Mouse (Mus musculus): ENCODE data around the gene Foxk1.

Foxk1 gene

DNA sequence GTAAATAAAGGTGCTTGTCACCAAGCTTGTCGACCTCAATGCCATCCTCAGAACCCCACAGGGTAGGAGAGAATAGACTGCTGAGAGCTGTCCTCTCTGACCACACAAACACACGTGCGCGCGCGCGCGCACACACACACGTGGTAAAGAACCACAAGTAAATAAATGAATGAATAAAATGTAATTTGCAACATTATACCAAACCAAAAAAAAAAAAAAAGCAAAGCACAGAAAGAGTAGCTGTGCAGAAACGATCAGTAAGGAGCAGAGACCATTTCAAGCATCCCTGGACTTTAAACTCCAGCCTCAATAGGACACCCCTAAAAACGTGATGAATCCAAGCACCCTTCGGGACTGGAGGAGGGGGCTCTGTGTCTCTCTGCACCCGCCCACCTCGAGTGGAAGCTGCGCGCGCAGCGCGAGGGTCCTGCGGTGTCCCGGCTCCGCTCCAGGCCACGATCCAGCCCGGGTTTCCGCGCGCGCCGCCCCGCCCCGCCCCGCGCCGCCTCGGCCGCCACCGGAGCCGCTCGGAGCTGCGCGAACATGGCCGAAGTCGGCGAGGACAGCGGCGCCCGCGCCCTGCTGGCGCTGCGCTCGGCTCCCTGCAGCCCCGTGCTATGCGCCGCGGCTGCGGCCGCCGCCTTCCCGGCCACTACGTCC is at the start of gene Foxk1:
TSS of gene Foxk1 (plus strand) at position 517 of the 660 bp plus-strand sequence.
- DNase-seq (ENCODE audit: low spot score in 2 of 2): peak; percentile 98

DNA sequence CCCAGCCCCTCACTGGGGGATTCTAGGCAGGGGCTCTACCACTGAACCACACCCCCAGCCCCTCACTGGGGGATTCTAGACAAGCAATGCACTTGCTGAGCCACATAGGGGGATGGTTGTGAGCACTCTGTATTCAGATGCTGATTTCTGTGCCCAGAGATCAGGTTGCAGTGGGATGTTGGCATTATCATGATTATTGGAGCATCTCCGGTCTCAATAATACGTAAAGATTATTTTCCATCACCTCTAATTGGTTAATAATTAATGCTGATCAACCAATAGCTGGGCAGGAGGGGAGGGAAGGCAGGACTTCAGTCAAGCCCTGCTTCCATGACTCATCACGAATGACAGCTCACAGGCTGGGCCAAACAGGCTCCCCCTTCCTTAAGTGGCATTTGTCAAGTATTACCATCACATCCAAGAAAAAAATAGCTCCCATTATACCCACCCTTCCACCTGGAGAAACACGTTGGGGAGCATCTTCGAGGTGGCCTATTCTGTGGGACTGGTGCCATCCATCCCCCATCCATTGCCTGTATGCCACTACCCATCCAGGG is 48.9 kb upstream of the Foxk1 start:
- DNase-seq (ENCODE audit: low spot score in 2 of 2): no peak

DNA sequence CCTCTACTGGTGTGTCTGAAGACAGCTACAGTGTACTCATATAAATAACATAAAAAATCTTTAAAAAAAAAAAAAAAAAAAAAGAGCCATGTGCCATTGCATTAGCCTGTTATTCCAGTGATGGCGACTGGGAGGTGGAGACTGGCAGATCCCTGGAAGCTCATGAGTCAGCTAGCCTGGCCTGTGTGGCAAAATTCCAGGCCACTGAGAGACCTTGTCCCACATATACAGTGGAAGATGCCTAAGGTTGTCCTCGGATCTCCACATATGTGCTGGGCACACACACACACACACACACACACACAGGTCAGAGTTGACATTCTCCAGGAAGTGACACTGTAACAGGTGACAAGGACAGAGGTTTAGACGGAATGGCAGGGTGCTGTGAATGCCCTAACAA is 46.2 kb upstream of the Foxk1 start:
- DNase-seq (ENCODE audit: low spot score in 2 of 2): no peak

DNA sequence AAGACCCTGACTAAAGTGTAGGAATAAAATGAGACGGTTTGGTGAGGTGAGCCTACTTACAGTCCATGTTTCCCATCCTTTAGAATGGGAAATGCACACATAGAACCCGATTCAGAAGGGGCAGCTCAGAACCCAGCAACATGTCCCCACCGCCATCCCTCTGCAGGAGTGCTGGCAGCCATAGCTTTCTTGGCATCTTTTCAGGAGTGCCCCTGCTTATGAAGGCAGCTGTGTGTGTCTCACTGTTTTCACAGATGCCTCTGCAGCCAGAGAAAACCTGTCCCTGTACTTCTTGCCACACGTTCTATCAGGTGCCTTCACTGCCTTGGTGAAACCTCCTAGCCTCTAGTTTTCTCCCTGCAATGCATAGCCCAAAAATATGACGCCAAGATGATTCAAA is 40.1 kb upstream of the Foxk1 start:
- DNase-seq (ENCODE audit: low spot score in 2 of 2): no peak

DNA sequence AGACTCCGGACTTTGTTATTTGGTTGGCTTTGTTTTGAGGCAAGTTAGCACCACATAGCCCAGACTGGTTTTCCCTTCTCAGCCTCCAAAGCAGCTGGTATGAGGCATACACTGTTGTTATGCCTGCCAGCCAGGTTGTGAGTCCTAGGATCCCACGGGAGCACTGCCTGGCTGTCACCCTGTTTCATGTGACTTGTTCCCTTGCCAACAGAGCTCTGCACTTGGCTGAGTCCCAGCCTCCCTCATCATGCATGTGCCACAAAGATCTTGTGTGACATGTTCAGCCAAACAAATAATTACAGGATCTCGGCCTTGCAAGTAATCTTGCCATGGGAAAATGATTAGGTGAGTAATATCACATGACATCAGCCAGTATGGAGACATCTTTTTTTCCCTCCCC is 38.4 kb upstream of the Foxk1 start:
- peak; percentile 46 to 47 for DNase-seq (ENCODE audit: low spot score in 2 of 2)

DNA sequence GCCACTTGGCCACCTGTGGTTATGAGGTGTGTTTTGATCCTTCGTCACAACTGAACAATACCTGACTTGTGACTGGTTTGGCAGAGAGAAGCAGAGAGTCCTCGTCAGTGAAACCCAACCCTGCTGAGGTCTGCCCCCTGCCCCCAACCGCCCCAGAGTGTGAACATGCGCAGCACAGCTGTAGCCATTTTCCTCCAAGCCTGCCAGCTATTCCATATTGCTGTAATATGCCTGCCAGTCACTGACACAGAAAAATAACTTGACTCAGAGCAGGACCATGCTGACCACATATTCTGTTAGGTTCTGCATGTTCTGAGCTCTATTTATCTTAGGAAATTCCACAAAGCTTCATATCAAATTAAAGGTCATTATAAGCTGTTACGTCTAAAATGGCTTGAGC is 37.2 kb upstream of the Foxk1 start:
- DNase-seq (ENCODE audit: low spot score in 2 of 2): no peak

DNA sequence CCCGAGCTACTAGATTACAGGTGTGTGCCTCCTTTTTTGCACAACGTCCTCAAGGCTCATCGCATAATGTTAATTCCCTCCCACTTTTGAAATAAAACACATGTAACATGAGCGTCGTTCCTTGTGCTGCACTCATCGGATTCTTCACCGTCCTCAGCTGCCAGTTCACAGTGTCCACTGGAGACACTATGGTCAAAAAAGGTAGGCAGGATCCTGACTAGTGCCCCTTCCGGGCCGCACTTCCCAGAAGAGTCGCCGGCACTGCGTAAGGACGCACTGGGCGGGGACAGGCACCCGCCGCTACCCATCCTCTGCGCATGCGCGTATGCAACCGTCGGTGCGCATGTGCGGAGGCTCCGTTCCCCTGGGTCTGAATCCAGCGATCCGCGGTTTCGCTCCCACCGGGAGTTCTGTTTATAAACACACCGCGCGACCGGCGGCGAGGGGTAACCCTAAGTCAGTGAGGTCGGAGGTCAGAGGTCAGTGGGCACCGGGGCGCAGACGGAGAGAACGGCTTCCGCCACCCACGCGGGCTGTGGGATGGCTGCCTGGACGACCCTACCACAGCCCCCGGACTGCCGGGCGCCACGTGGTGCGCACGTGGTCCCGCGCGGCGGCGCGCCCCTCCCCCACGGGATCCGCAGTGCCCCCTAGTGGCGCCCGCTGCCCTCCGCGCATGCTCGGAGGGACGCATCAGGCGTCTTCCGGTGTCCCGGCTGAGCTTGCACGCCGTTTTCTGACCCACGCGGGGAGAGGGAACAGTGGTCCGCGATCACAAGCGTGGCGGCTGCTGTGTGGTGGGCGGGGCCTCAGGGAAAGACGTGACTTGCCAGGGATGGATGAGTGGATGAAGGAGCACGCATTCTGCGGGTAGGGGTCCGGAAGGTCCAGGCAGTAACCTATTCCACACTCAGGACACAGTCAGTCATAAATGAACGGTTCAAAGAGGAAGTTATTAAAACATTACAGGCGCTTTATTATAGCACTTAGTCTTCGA is 33.9 kb upstream of the Foxk1 start:
- peak; percentile 98 to 99 for DNase-seq (ENCODE audit: low spot score in 2 of 2)

DNA sequence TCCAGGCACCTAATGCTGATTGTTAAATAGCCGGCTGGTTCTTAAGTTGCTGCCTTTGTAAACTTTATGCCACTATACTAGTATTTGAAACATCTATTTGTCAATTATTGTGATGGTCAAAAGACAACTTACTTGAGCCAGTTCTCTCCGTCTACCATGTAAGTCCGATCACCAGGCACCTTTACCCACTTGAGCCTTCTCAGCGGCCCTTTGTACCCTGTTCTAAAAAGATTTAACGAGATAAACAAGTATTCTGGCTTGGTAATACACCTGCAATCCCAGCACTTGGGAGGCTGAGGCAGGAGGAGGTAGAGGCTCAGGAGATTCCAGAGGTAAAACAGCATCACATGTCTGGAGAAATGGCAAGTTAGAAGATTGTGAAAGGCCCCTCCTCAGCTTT is 33.2 kb upstream of the Foxk1 start:
- no peak for DNase-seq (ENCODE audit: low spot score in 2 of 2)

DNA sequence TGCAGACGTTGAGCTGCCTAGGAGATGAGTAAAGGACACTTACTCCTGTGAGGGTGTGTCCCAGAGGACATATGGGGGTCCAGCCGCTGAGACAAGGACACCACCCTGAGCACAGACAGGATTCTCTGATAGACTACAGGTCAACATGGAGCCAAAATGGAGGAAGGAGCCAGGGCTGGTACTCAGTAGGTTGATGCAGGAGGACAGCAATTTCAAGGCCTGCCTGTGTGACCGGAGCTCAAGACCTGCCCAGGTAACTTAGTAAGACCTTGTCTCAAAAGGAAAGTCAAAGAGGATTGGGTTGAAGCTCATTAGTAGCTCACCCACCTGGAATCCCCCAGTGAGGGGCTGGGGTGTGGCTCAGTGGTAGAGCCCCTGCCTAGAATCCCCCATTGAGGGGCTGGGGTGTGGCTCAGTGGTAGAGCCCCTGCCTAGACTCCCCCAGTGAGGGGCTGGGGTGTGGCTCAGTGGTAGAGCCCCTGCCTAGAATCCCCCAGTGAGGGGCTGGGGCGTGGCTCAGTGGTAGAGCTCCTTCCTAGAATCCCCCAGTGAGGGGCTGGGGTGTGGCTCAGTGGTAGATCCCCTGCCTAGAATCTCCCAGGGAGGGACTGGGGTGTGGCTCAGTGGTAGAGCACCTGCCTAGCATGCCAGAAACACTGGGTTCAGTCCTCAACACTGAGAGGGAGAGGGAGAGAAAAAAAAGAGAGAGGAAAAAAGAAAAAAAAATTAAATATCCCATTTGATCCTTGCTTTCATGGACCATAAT is 30.7 kb upstream of the Foxk1 start:
- no peak for DNase-seq (ENCODE audit: low spot score in 2 of 2)

DNA sequence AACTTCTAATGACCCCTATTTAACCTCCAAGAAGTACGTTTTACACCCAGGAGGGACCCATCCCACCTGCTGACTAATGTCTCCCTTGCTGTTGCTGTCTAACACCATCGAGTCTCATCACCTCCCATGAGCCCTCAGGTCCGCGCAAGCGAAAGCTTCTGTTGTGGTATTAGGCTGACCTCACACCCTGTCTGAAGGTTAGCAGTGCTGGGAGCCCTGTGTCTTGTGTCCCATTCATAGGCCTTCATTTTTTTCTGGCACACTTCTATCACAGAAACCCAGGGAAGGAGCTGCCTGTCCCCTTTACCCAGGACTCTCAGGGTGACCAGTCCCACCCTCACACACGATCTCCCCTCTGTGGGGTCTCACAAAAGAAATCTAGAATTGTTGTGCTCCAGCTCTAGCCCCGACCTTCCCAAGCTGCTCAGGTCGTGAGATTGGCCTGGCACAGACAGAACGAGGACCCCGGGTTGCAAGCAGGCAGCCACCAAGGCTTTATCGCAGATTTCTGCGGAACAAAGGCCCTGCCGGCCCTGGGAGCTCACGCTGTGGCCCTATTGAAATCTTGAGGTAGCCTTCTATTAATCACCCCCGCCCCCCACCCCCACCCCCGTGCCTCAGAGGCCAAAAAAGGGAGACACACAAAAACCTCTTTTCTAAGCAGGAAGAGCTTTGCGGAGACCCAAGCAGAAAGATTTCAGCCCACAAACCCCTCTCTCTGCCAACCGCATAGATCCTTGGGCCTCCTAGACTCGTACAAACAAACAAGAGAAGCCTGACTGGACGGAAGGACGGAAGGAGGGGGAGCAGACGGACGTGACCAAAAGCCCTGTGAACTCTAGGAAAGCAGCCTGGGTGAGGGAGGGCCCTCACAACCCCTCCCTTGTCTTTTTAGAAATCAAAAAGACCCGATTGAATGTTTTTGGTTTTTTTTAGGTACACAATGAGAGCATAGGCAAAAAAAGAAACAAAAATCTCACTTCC is 29.8 kb upstream of the Foxk1 start:
- no peak for DNase-seq (ENCODE audit: low spot score in 2 of 2)

DNA sequence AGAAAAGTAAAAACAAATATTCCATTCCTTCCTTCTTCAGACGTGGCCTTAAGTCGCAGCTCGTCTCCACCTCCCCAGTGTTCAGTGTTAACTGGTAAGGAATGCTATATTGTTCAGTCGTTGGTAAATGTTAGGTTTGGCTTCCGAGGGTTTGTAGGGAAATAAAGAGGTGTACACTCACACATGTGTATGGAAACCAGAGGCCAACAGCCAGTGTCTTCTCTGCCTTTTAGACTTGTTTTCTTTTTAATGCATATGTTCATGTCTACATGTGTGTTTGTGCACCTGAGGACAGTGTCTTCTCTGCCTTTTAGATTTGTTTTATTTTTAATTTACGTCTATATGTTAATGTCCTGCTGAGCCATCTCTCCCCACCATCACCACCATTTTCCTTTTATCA is 29.1 kb upstream of the Foxk1 start:
- DNase-seq (ENCODE audit: low spot score in 2 of 2): no peak

DNA sequence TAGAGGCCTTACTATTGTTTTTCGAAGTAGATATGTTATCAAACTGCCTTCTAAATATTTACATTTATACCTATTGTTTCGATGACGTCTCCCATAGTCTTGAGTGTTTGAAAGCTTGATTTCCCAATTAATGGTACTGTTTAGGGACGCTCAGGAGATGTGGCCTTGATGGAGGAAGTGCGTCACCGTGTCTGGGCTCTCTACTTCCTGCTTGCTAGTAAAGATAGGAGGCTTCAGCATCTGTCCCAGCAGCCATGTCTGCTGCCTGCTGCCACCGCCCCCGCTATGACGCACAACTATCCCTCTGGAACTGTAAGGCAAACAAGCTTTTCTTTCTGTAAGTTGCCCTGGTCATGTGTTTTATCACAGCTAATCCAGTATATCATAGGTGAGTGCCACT is 27.0 kb upstream of the Foxk1 start:
- no peak for DNase-seq (ENCODE audit: low spot score in 2 of 2)

DNA sequence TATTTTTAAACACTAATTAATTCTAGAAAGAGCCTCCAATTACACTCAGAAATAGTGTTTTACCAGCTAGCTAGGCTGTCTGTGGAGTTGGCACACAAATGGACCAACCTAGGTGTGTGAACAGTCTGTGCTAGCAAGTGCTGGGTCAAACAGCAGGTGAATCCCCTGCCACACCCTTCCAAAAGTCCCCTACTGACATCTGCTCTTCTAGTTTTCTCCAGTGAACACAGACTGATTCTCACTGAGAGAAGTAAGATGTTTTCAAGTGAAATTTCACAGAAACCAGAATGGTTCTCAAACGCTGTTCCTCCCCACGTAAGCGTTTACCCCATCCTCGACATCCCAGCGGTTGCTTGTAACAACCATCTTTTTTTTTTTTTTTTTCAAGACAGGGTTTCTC is 25.7 kb upstream of the Foxk1 start:
- no peak for DNase-seq (ENCODE audit: low spot score in 2 of 2)

DNA sequence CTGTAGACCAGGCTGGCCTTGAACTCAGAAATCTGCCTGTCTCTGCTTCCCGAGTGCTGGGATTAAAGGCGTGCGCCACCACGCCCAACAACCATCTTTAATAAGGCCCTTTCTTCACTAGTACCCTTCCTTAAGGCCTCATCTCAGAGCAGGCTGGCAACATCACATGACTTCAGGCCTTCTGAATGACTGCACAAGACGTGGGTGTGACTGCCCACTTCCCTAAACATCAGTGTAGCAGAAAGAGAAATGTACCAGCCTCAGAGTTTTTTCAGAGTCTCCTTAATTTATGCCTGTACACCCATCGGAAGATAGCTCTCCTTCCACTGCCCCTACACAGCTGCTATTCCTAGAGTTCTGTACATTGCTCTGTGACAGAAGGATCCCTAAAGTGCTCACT is 25.2 kb upstream of the Foxk1 start:
- DNase-seq (ENCODE audit: low spot score in 2 of 2): no peak

DNA sequence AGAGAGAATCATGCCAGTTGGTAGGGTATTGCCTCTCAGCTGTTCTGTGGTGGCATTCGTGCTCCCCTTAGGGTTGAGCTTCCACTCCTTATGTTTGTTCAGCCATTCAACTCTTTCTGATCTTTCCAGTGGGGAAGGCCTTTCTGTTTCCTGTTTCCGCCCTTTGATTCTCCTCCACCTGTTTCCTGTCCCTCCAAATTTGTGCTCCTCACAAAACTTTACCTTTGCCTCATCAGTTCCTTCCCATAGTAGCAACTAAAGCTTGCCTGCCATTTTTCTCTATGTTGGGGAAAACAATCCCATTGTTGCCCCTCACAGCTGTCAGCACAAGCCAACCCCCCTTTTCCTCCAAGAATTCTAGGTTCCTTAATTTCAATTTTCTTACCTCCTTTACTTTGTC is 23.2 kb upstream of the Foxk1 start:
- DNase-seq (ENCODE audit: low spot score in 2 of 2): no peak

DNA sequence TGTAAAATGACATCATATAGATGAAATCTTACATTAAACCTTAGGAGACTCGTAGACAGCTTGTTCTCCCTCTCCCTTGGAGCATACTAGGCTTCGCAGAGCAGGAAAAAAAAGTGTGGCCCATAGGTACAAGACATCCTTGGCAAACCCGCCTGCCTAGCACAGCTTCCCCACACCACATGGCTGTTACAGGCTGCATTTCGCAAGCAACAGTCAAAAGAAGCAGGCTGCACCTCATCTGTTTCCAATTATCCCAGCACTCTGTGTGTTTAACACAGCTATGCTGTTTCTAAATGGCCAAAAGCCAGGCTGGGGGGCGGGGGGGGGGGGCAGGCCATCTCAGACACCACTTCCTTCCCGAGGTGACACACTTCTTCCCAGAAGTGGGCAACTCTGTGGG is 20.8 kb upstream of the Foxk1 start:
- DNase-seq (ENCODE audit: low spot score in 2 of 2): peak in 1 of 2 experiments; percentile 44

DNA sequence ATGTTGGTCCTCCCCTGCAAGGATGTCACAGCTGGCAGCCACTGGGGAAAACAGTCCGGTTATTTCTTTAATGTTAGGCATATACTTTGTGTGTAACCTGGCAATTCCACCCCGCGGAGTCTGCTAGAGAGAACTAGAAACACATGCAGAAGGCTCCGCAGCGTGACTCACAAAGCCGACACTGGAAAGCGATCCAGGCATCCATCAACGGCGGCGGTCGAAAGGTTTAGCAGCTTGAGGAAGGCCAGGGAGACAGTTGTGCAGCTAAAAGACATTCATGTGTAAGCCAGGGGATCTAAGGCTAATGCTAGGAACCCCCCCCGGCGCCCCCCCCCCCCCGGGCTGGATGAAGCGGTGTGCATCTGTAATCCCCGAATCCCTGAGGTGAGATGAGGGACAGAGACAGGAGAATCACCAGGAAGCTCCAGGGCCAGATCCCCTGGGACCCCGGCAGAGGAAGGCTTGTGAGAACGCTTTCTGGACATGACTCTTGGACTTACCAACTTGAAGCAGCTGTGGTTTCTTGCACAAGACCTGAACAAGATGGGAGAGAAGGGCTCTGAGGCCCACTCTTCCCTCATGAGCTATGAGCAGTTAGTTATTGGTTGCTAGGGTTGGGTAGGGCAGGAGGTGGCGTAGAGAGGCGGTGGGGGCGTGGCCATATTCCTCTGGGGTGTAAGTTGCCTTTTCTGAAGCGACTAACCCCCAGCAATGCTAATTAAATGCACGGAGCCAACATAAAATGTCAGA is 16.2 kb upstream of the Foxk1 start:
- DNase-seq (ENCODE audit: low spot score in 2 of 2): peak; percentile 59 to 61

DNA sequence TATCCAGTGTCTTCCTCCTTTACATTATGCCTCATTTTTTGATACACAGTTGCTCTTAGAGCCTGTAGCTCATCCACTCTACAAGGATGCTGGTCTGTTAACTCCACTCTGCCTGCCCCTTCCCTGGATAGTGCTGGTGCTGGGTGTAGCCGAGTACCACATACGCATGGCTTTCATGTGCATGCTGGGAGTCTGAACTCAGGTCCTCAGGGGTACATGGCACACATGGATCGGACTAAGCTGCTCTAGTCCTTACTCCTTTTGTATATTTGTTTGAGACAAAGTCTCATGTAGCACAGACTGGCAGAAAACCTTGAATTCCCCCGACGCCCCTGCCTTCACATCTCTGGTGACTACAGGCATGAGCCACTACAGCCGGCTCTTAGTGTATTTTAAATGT is 15.0 kb upstream of the Foxk1 start:
- no peak for DNase-seq (ENCODE audit: low spot score in 2 of 2)

DNA sequence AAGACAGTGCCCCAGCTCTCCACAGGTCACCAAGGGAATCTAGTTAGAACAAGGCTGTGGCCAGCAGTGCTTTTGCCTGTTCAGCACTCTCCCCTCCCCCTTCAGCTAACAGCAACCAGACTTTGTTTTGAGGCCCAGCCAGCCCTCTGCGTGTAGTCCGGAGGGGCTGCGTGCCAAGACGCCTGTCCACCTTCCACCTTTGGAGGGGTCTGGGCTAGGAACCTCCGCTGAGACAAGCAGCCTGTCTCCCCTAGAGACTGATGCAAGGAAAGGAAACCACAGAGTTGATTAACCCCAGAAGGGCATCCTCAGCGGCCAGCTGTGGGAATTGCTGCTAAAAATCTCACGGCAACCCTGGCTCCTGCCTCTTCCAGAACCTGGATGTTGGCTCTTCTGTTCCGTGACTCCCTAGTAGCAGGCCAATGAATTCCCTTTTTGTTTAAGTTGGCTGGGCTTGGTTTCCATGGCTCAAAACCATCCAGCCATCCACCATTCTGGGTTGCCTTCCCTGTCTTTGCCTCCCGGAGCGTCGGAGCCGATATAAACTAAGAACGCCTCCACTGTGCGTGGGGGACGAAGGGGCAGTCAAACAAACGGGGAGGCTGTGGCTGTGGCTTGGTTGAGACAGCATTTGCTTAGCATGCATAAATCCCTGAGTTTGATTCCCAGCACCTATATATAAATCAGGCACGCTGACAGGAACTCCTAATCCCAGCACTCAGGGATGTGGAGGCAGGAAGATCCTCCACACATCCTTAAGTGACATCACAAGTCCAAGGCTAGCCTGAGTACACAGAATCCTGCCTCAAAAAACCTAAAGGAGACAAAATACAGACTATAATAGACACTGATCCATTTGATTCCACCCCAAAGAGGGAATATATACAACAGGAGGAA is 14.3 kb upstream of the Foxk1 start:
- peak; percentile 50 to 60 for DNase-seq (ENCODE audit: low spot score in 2 of 2)
